Mouse (Mus musculus) testis, postnatal 10 days (tissue): ENCODE results near the gene Gm11146.

Experiments used
- DNase-seq: peaks from one replicate; pipeline ENCODE4 v3.0.0; 2021; ENCODE audit warnings: low spot score

Gene Gm11146

GRCm38 (mm10) chr16:77556446-77557105 lies 45.3 kb downstream of the Gm11146 start:
- no peak for DNase-seq

DNA sequence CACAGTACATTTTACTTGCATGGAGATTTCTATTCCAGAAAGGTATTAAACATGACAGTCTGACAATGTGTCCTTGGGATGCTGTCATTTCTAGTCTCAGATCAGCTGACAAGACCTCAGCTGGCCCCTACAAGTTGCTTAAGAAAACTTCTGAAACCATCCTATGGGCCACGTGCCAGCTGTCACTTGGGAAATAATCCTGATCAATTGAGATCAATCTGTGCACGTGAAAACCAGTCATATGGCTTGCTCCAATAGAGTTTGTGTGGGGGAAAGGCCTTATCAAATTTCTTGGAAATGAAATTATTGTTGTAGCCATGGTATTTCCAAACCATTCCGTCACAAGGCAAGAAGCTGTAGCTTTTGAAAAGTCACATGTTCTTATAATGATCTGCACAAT lies 50.8 kb downstream of the Gm11146 start:
- peak; percentile 35 for DNase-seq
